Mouse (Mus musculus): ENCODE results near the gene Ccdc113.

GRCm38 (mm10) chr8:95599861-95600260, 66.0 kb downstream of the Ccdc113 start:
- TF ChIP-seq CTCF (IDR thresholded peaks at IDR 0.05; ENCODE audit: insufficient read depth, low read depth, low read length): peak; percentile 29; the same call in 1 of the 2 replicates
- TF ChIP-seq POLR2A (IDR thresholded peaks at IDR 0.05; ENCODE audit: insufficient read depth, low read depth, low read length): no peak
